Mouse (Mus musculus) G1E (cell line): ENCODE measurements around the gene Chrm3. TPM values are rescaled to one million over a fixed set of nuclear protein-coding genes. Genes with fewer than 3 reads are reported as not detected.
"Not testable (repeated sequence)": the region's sequence is repeated elsewhere in the genome, so short reads cannot be mapped to it uniquely, and the experiment has no call there.

Experiments
- ATAC-seq: 2 replicates; pipeline ENCODE4 v1.8.0; 2016; ENCODE audit warnings: mild to moderate bottlenecking; ENCODE audit not compliant: insufficient number of reproducible peaks, poor library complexity, low FRiP score, severe bottlenecking; ENCODE audit errors: extremely low read depth
- DNase-seq: peaks from one replicate; pipeline ENCODE4 v3.0.0; 2012; ENCODE audit warnings: low spot score
- H3K27me3 ChIP-seq: 2 replicates; pipeline ENCODE4 v1.6.1; 2012; ENCODE audit warnings: mild to moderate bottlenecking, low read length, inconsistent platforms; ENCODE audit not compliant: insufficient read depth
- H3K36me3 ChIP-seq: replicated peaks from 2 replicates; pipeline ENCODE3; 2012; ENCODE audit warnings: mild to moderate bottlenecking, inconsistent platforms
- H3K4me1 ChIP-seq: 2 replicates; pipeline ENCODE4 v1.6.1; 2012; ENCODE audit warnings: low read depth, low read length, inconsistent platforms, mixed read lengths; ENCODE audit not compliant: insufficient read depth
- H3K4me3 ChIP-seq: 2 replicates; pipeline ENCODE4 v1.5.1; 2012; ENCODE audit warnings: low read depth, mild to moderate bottlenecking, inconsistent platforms, low read length, moderate library complexity, mixed read lengths
- H3K9me3 ChIP-seq: replicated peaks from 2 replicates; pipeline ENCODE4 v1.6.1; 2012; ENCODE audit warnings: inconsistent platforms
- CTCF ChIP-seq: IDR thresholded peaks from 2 replicates; pipeline ENCODE4 v1.5.1; 2012; ENCODE audit warnings: low read depth, low read length, inconsistent platforms, mixed read lengths
- GATA1 ChIP-seq: IDR thresholded peaks from 2 replicates; pipeline ENCODE4 v1.6.1; 2012; ENCODE audit warnings: borderline replicate concordance, low read length, inconsistent platforms, mixed read lengths
- GATA2 ChIP-seq: IDR thresholded peaks from 2 replicates; pipeline ENCODE4 v1.6.1; 2012; ENCODE audit warnings: low read depth, low read length, inconsistent platforms, borderline replicate concordance
- POLR2AphosphoS5 ChIP-seq: IDR thresholded peaks from 2 replicates; pipeline ENCODE4 v1.6.1; 2012; ENCODE audit warnings: low read depth, low read length, inconsistent platforms; ENCODE audit not compliant: insufficient replicate concordance
- TAL1 ChIP-seq: conservative IDR thresholded peaks from 2 replicates; pipeline ENCODE4 v1.6.1; 2012; ENCODE audit warnings: low read depth, low read length, inconsistent platforms, mixed read lengths
- polyA plus RNA-seq: library from polyadenylated mRNA; stranded (reverse); fragments of >175 nt; gene quantifications from 2 replicates; pipeline ENCODE4 v1.2.3, GENCODE M21; 2012
- total RNA-seq, 2 experiments: library from RNA; stranded (forward) in 1 of 2; stranded (reverse) in 1 of 2; fragments of 200-1000 nt in 1 of 2; fragments of >200 nt in 1 of 2; fragmentation: Nextera tagmentation in 1 of 2; gene quantifications; 2 replicates each; pipeline ENCODE4 v1.2.3; 2014 to 2017

The Chrm3 gene
- total RNA-seq (2014; fragmentation: Nextera tagmentation) (not detected in 2 replicates), total RNA-seq (2017) (0.12 and 0.16 TPM in 2 replicates), polyA plus RNA-seq (not detected in 2 replicates)

DNA sequence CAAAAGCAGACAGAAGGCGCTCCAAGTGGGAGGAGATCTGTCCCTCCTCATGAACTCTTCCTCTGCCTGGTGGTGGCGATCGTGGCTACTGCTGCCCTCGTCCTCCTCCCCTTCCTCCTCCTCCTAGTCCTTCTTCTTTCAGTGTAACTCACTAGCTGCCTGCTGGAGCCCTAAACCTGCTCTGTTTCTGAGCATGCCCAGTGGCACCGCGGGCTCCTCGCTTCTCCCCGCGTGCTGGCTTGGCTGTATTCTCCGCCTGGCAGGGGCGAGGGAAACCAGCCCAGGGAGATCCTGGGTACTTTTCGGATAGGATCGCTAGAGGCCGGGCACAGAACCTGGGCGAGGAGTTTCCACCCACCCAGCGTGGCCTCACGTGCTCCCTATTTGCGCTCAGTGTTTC, at the start of gene Chrm3:
TSS of gene Chrm3 (minus strand) at position 71 of the 400 bp plus-strand sequence.
- ATAC-seq (no peak), DNase-seq (no peak)
- Histone ChIP-seq H3K36me3 (no peaks in the 10 kb centered on the region), H3K4me1 (no peaks in the 10 kb centered on the region), H3K27me3 (peaks cover 10% of the 10 kb centered on the region), H3K4me3 (no peak within 1 kb of the TSS), H3K9me3 (no peaks in the 10 kb centered on the region)
- TF ChIP-seq GATA1 = no peak
- TF ChIP-seq CTCF = no peak
- TF ChIP-seq POLR2AphosphoS5 = no peak
- no peak for TF ChIP-seq GATA2
- no peak for TF ChIP-seq TAL1

DNA sequence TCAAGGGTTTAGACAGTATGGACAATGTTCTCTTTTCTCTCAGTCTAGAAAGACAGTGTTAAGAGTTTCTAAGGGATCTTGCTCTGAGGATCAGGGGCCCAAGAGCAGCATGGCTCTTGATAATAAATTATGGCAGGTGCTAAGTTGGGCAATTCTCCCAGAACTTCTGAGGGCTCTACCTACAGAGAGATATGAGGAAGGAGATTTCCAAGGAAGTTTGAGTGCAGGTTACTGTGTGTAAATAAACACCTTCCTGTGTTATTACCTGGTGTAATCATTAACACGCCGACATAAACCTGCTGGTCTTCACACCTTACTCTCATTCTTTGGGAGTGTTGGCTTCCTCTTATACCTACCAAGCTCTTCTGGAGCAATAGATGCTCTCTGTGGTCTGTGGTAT, 33.7 kb upstream of the Chrm3 start:
- H3K27me3 ChIP-seq = no peaks in the 10 kb centered on the region
- ATAC-seq (no peak), DNase-seq (no peak)
- no peaks in the 10 kb centered on the region for H3K36me3 ChIP-seq
- no peaks in the 10 kb centered on the region for H3K9me3 ChIP-seq
- H3K4me1 ChIP-seq = no peaks in the 10 kb centered on the region
- TF ChIP-seq GATA2 = no peak
- TF ChIP-seq GATA1 = no peak
- TF ChIP-seq TAL1 = no peak
- TF ChIP-seq POLR2AphosphoS5 = no peak
- no peak for TF ChIP-seq CTCF
- no peak overlapping the region for H3K4me3 ChIP-seq

DNA sequence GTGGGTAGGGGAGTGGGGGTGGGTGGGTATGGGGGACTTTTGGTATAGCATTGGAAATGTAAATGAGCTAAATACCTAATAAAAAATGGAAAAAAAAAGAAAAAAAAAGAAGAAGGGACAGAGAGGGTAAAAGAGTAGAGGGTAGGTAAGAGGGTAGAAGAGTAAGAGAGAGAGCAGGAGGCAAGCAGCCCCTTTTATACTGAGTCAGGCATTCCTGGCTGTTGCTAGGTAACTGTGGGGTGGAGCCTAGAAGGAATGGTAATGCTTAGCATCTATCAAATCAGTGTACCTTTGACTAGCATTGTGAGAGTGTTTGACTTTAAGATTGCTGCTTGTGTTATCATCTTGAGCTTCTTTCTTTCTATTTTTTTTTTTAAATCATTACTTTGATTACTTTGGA, 14.8 kb upstream of the Chrm3 start:
- H3K4me1 ChIP-seq, H3K4me3 ChIP-seq, H3K9me3 ChIP-seq, ATAC-seq, H3K36me3 ChIP-seq, H3K27me3 ChIP-seq, DNase-seq: not testable (repeated sequence)

DNA sequence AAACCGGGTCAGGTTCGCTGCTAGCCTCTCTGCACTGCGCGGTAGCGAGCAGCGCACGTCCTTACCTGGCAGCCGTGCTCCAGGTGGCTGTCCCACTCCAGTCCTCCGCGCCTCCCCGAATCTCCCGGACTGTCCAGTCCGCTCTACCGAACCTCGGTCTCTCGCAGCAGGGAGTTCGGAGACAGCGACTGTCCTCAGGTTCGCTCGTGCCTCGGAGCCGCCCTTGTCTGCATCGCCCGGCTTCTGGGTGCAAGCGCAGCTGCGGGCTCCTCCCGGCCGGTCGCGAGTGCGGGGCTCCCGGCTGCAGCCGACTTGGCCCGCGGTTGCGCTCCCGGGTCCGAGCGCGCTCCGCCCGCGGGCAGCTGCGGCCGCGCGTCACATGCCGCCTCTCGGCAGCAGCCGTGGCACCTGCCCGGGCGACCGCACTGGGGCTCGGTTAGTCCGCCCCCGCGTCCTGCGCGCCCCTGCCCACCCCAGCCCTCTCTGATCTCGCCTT, 400 bp downstream of the Chrm3 start:
- Histone ChIP-seq H3K4me3 (no peak overlapping the region), H3K36me3 (no peaks in the 10 kb centered on the region), H3K4me1 (no peaks in the 10 kb centered on the region), H3K27me3 (peaks cover 10% of the 10 kb centered on the region), H3K9me3 (no peaks in the 10 kb centered on the region)
- TF ChIP-seq POLR2AphosphoS5 (no peak), CTCF (no peak)
- no peak for DNase-seq
- ATAC-seq = no peak

DNA sequence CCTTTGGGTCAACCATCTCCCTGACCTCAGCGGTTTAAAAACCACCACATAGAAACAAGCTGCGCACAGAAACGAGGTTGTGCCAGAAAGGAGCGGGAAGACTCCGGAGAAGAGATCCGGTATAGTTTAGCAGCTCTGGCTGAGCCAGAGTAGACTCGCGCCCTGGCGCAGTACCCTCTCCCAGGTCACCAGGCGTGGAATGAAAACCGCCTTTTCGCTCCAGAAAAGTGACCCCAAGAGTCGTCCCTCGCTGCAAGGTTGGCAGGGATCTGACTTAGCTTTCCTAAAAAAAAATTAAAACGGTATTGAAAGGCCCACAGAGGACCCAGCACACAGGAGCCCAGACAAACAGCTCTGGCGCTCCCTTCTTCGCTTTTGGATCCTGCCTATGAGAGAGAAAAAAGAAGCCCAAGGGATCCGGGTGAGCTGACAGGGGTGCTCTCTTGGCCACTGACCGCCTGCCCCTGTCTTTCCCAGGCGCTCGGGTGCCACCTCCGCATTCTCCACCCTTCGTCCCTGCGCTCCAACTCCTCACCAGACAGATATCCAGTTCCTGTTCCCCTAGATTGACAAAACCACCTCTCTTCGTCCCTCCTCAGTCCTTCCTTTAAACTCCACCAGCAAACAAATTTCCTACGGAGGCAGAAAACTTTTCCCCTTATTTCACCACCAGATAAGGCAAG, 990 bp downstream of the Chrm3 start:
- H3K4me3 ChIP-seq = no peak overlapping the region
- no peak for ATAC-seq
- TF ChIP-seq POLR2AphosphoS5 (no peak), GATA2 (no peak), GATA1 (no peak), CTCF (no peak), TAL1 (no peak)

DNA sequence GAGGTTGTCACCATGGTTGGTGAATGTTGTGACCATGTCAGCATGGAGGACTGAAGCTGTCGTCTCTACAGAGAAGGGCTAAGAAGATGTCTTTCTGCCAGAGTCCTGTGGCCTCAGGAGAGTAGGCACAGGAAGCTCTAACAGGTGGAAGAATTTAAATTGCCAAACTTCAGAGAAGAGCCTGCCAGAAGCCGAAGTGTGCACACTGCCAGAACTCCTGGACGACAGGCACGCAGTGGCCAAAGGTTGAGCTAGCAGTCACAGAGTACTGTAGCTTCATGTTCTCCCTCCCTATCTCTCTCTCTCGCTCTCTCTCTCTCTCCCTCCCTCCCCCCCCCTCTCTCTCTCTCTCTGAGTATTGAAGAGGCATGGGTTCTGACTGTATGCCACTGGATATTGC, 4.9 kb downstream of the Chrm3 start:
- no peaks in the 10 kb centered on the region for H3K9me3 ChIP-seq
- no peaks in the 10 kb centered on the region for H3K4me1 ChIP-seq
- DNase-seq = no peak
- H3K36me3 ChIP-seq = no peaks in the 10 kb centered on the region
- H3K4me3 ChIP-seq = no peak overlapping the region
- no peak for TF ChIP-seq TAL1
- TF ChIP-seq GATA1 = no peak
- no peak for TF ChIP-seq GATA2
- no peak for TF ChIP-seq CTCF
- no peak for TF ChIP-seq POLR2AphosphoS5
- peaks cover 8% of the 10 kb centered on the region; the same call in 1 of the 2 replicates for H3K27me3 ChIP-seq
- ATAC-seq = no peak

More for the DNA sequence above, 990 bp downstream of the Chrm3 start:
- DNase-seq = no peak
- H3K36me3 ChIP-seq = no peaks in the 10 kb centered on the region
- H3K4me1 ChIP-seq = no peaks in the 10 kb centered on the region
- H3K9me3 ChIP-seq = no peaks in the 10 kb centered on the region
- peaks cover 10% of the 10 kb centered on the region for H3K27me3 ChIP-seq
